Mouse (Mus musculus): ENCODE measurements around the gene Gba. TPM values are rescaled to one million over a fixed set of nuclear protein-coding genes. Genes with fewer than 3 reads are reported as not detected.

The Gba gene
- polyA plus RNA-seq, 1 experiment from 2014 or later, result 46.5 TPM

DNA sequence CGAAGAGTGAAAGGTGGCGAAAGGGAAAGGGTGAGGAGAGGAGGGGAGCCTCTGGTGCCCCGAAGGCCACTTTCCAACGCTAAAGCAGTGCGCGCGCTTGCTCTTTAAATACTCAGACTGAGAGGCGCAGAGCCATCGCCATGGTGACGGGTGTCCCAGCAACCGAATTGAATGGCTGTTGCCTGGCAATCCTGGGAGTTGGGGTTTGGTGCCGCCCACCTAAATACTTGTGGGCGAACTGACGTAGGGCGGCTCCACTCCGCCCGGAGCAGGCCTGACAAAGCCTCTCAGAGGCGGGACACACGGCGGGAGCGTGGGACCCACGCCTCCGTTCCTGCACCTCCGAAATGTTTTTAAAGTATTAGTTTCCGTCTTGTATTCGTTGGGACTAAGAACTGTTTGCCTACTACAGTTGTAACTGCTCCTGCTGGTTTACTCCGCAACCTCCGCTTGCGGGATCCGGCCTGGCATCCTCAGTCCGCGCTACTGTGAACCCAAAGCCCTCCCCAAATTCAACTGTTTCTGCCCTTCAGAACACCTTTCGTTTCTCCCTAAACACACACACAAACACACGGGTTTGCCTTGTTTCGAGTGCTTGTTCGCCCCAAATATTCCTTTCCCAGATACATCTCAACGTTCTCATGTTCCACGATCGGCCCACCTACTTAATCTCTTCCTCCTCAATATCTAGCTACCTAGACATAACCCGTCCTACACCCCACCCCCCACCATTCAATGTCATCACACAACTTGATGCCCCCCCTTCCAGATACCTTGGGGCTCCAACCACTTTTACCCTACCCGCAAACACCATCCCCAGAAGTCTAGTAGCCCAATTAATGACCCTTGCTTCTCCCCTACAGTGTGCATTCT, 24.8 kb downstream of the Gba start:
- Histone ChIP-seq H3K27me3 (ENCODE audit: control insufficient read depth, insufficient read depth, low read length) (no peaks in the 10 kb centered on the region), H3K4me1 (ENCODE audit: control insufficient read depth, insufficient read depth, low read length) (peaks cover 23% of the 10 kb centered on the region), H3K27ac (ENCODE audit: low read depth, low read length) (peak overlapping the region; percentile 79), H3K36me3 (ENCODE audit: control insufficient read depth, insufficient read depth, low read length) (peaks cover 7% of the 10 kb centered on the region), H3K4me2 (ENCODE audit: low read depth) (peak overlapping the region; percentile 80), H3K9ac (ENCODE audit: low read length) (peak overlapping the region; percentile 75), H3K9me3 (ENCODE audit: control insufficient read depth, low read length) (no peaks in the 10 kb centered on the region), H3K4me3 (ENCODE audit: low read depth, low read length) (peak overlapping the region; percentile 64)
- peak; percentile 96 for DNase-seq (ENCODE audit: low spot score)
- peak; percentile 72 for ATAC-seq (ENCODE audit: insufficient read depth, low FRiP score, low TSS enrichment)
- 2% methylated on average over 41 of the region's 41 CpGs for WGBS

DNA sequence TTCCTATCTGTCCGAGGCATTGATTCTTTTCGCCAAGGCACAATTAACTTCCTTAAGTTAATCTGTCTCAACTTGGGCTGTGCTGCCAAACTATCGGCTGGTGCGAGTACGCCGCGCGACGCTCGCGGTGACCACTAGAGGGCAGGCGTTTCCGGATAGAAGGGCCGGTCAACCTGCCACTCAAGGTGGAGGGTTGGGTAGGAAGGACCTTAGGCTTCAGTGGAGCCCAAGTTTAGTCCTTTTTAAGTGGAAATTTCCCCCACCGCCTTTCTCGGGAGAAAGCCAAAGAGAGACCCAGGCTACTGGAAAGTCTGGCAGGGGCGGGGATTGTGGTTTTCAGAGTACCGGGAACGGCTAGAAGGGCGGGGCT, 25.4 kb downstream of the Gba start:
- Histone ChIP-seq H3K9ac (ENCODE audit: low read length) (peak overlapping the region; percentile 19; the same call in 1 of the 2 replicates), H3K36me3 (ENCODE audit: control insufficient read depth, insufficient read depth, low read length) (peaks cover 3% of the 10 kb centered on the region; the same call in 1 of the 2 replicates), H3K27me3 (ENCODE audit: control insufficient read depth, insufficient read depth, low read length) (no peaks in the 10 kb centered on the region), H3K4me2 (ENCODE audit: low read depth) (peak overlapping the region; percentile 80), H3K9me3 (ENCODE audit: control insufficient read depth, low read length) (no peaks in the 10 kb centered on the region), H3K4me3 (ENCODE audit: low read depth, low read length) (peak overlapping the region; percentile 64), H3K4me1 (ENCODE audit: control insufficient read depth, insufficient read depth, low read length) (peaks cover 19% of the 10 kb centered on the region), H3K27ac (ENCODE audit: low read depth, low read length) (peak overlapping the region; percentile 65)
- WGBS, result under 1% methylated on average over 20 of the region's 20 CpGs
- ATAC-seq (ENCODE audit: insufficient read depth, low FRiP score, low TSS enrichment) (0 out of 2 replicates have a peak, but pooled peaks have one; percentile 5), DNase-seq (ENCODE audit: low spot score) (peak; percentile 91)

DNA sequence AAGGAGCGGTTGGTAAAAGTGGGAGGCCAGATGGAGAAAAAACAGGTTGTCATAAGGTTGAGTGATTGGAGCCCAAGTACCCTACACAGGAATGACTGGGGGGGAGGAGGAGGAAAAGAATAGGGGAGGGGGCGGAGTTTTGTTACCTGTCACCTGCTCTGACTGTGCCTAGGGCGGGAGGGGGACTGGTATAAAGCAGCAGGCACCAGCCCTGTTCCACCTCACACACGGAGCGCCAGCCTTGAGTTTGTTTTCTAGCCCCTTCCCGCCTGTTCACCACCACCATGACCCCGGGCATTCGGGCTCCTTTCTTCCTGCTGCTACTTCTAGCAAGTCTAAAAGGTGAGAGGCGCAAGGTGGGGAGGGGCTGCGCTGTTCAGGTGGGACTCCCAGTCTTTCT, 26.1 kb downstream of the Gba start, which contains the start of gene Muc1:
TSS of gene Muc1 (plus strand) at position 222 of the 400 bp plus-strand sequence.
- DNase-seq (ENCODE audit: low spot score), result no peak
- WGBS, result 33% methylated on average over 10 of the region's 10 CpGs
- Histone ChIP-seq H3K4me1 (ENCODE audit: control insufficient read depth, insufficient read depth, low read length) (peaks cover 18% of the 10 kb centered on the region), H3K27ac (ENCODE audit: low read depth, low read length) (peak within 1 kb of the TSS; percentile 65), H3K9me3 (ENCODE audit: control insufficient read depth, low read length) (no peaks in the 10 kb centered on the region), H3K27me3 (ENCODE audit: control insufficient read depth, insufficient read depth, low read length) (no peaks in the 10 kb centered on the region), H3K4me3 (ENCODE audit: low read depth, low read length) (peak within 1 kb of the TSS; percentile 64), H3K4me2 (ENCODE audit: low read depth) (peak within 1 kb of the TSS; percentile 80), H3K9ac (ENCODE audit: low read length) (peak within 1 kb of the TSS; percentile 44), H3K36me3 (ENCODE audit: control insufficient read depth, insufficient read depth, low read length) (no peaks in the 10 kb centered on the region; the same call in 1 of the 2 replicates)
- no peak for ATAC-seq (ENCODE audit: insufficient read depth, low FRiP score, low TSS enrichment)

DNA sequence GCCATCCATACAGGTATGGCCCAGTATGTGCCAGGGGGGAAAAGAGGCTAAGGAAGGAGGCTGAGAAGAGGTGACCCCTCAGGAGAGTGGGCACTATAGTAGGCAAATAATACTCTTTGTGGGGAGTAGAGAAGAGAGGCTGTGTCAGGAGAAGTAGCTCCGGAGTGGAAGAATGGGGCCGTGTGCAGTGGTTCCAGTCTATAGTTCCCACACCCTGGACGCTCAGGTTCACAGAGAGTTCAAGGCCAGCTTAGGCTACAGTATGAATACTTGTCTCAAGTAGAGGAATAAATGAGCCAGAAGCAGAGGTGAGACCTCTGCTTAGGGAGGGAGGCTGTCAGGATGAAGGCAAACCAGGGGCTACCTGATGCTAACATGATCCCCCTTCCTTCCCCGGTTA, 26.5 kb downstream of the Gba start:
- Histone ChIP-seq H3K36me3 (ENCODE audit: control insufficient read depth, insufficient read depth, low read length) (no peaks in the 10 kb centered on the region; the same call in 1 of the 2 replicates), H3K4me1 (ENCODE audit: control insufficient read depth, insufficient read depth, low read length) (peaks cover 14% of the 10 kb centered on the region), H3K27me3 (ENCODE audit: control insufficient read depth, insufficient read depth, low read length) (no peaks in the 10 kb centered on the region), H3K4me3 (ENCODE audit: low read depth, low read length) (no peak overlapping the region), H3K4me2 (ENCODE audit: low read depth) (no peak overlapping the region), H3K9me3 (ENCODE audit: control insufficient read depth, low read length) (no peaks in the 10 kb centered on the region), H3K27ac (ENCODE audit: low read depth, low read length) (no peak overlapping the region), H3K9ac (ENCODE audit: low read length) (no peak overlapping the region)
- ATAC-seq (ENCODE audit: insufficient read depth, low FRiP score, low TSS enrichment) (no peak), DNase-seq (ENCODE audit: low spot score) (no peak)
- 65% methylated on average over 4 of the region's 4 CpGs for whole genome bisulfite sequencing

DNA sequence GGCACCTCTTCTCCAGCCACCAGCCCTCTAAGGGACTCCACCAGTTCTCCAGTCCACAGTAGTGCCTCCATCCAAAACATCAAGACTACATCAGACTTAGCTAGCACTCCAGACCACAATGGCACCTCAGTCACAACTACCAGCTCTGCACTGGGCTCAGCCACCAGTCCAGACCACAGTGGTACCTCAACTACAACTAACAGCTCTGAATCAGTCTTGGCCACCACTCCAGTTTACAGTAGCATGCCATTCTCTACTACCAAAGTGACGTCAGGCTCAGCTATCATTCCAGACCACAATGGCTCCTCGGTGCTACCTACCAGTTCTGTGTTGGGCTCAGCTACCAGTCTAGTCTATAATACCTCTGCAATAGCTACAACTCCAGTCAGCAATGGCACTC, 27.8 kb downstream of the Gba start:
- no peak for DNase-seq (ENCODE audit: low spot score)
- no peak overlapping the region for H3K4me3 ChIP-seq (ENCODE audit: low read depth, low read length)
- no peak overlapping the region for H3K4me2 ChIP-seq (ENCODE audit: low read depth)
- no peak for ATAC-seq (ENCODE audit: insufficient read depth, low FRiP score, low TSS enrichment)
- H3K27ac ChIP-seq (ENCODE audit: low read depth, low read length), result no peak overlapping the region
- no peaks in the 10 kb centered on the region for H3K9me3 ChIP-seq (ENCODE audit: control insufficient read depth, low read length)
- H3K27me3 ChIP-seq (ENCODE audit: control insufficient read depth, insufficient read depth, low read length), result no peaks in the 10 kb centered on the region
- no peak overlapping the region for H3K9ac ChIP-seq (ENCODE audit: low read length)
- 89% methylated on average over 2 of the region's 2 CpGs for WGBS
- peaks cover 6% of the 10 kb centered on the region; the same call in 1 of the 2 replicates for H3K4me1 ChIP-seq (ENCODE audit: control insufficient read depth, insufficient read depth, low read length)
- H3K36me3 ChIP-seq (ENCODE audit: control insufficient read depth, insufficient read depth, low read length), result no peaks in the 10 kb centered on the region

DNA sequence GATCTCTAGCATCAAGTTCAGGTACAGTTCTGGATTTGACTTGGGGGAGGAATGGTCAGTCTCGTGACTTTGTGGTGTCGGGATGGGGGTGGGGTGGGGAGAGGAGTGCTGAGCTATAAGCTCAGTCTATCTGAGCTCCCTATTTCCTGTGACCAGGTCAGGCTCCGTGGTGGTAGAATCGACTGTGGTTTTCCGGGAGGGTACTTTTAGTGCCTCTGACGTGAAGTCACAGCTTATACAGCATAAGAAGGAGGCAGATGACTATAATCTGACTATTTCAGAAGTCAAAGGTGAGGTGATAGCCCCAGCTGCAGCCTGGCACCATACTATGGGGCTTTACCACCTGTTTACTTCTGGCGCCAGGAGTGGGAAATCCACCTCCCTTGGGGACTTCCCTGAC, 28.6 kb downstream of the Gba start:
- Histone ChIP-seq H3K9ac (ENCODE audit: low read length) (no peak overlapping the region), H3K27me3 (ENCODE audit: control insufficient read depth, insufficient read depth, low read length) (no peaks in the 10 kb centered on the region), H3K4me3 (ENCODE audit: low read depth, low read length) (no peak overlapping the region), H3K36me3 (ENCODE audit: control insufficient read depth, insufficient read depth, low read length) (no peaks in the 10 kb centered on the region; the same call in 1 of the 2 replicates), H3K4me2 (ENCODE audit: low read depth) (no peak overlapping the region), H3K9me3 (ENCODE audit: control insufficient read depth, low read length) (no peaks in the 10 kb centered on the region), H3K27ac (ENCODE audit: low read depth, low read length) (no peak overlapping the region), H3K4me1 (ENCODE audit: control insufficient read depth, insufficient read depth, low read length) (peaks cover 5% of the 10 kb centered on the region; the same call in 1 of the 2 replicates)
- no peak for DNase-seq (ENCODE audit: low spot score)
- 72% methylated on average over 7 of the region's 7 CpGs for WGBS
- no peak for ATAC-seq (ENCODE audit: insufficient read depth, low FRiP score, low TSS enrichment)

DNA sequence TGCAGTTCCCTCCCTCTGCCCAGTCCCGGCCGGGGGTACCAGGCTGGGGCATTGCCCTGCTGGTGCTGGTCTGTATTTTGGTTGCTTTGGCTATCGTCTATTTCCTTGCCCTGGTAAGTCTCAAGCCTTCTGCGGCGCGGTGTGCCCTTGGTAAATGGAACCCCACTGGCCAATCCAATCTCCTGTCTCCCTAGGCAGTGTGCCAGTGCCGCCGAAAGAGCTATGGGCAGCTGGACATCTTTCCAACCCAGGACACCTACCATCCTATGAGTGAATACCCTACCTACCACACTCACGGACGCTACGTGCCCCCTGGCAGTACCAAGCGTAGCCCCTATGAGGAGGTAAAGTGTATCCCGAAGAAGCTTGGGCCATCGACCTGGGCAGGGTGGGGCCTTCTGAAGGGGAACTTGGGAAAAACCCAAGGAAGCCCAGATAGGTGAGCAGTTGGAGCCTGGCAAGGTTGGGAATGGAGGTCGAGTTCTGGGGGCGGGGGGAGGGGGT, 29.1 kb downstream of the Gba start:
- peaks cover 5% of the 10 kb centered on the region; the same call in 1 of the 2 replicates for H3K4me1 ChIP-seq (ENCODE audit: control insufficient read depth, insufficient read depth, low read length)
- no peaks in the 10 kb centered on the region for H3K9me3 ChIP-seq (ENCODE audit: control insufficient read depth, low read length)
- H3K27ac ChIP-seq (ENCODE audit: low read depth, low read length), result no peak overlapping the region
- no peaks in the 10 kb centered on the region; the same call in 1 of the 2 replicates for H3K36me3 ChIP-seq (ENCODE audit: control insufficient read depth, insufficient read depth, low read length)
- H3K9ac ChIP-seq (ENCODE audit: low read length), result no peak overlapping the region
- no peaks in the 10 kb centered on the region for H3K27me3 ChIP-seq (ENCODE audit: control insufficient read depth, insufficient read depth, low read length)
- no peak for DNase-seq (ENCODE audit: low spot score)
- H3K4me2 ChIP-seq (ENCODE audit: low read depth), result no peak overlapping the region
- WGBS, result 77% methylated on average over 16 of the region's 16 CpGs
- ATAC-seq (ENCODE audit: insufficient read depth, low FRiP score, low TSS enrichment), result no peak
- no peak overlapping the region for H3K4me3 ChIP-seq (ENCODE audit: low read depth, low read length)

DNA sequence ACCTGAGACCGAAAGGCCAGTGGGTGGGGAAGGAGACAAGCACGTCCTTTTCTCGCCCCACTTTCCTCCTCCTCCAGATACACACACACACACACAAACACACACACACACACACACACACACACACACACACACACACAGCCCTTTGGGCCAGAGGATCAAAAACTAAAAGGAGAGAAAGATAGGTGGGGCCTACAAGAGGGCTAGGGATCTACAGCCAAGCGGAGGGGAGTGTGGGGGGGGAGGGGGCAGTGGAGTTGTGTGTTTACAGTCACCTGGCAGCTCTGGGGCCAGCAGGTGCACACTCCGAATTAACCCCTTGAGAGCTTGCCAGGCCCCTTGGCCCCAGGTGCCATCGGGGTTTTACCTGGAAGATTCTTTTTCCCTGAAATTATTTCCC, 29.9 kb downstream of the Gba start:
- Histone ChIP-seq H3K27me3 (ENCODE audit: control insufficient read depth, insufficient read depth, low read length) (no peaks in the 10 kb centered on the region), H3K36me3 (ENCODE audit: control insufficient read depth, insufficient read depth, low read length) (no peaks in the 10 kb centered on the region; the same call in 1 of the 2 replicates), H3K4me1 (ENCODE audit: control insufficient read depth, insufficient read depth, low read length) (peaks cover 5% of the 10 kb centered on the region; the same call in 1 of the 2 replicates), H3K9ac (ENCODE audit: low read length) (no peak overlapping the region), H3K9me3 (ENCODE audit: control insufficient read depth, low read length) (no peaks in the 10 kb centered on the region), H3K4me3 (ENCODE audit: low read depth, low read length) (no peak overlapping the region), H3K4me2 (ENCODE audit: low read depth) (no peak overlapping the region), H3K27ac (ENCODE audit: low read depth, low read length) (no peak overlapping the region)
- WGBS, result 72% methylated on average over 6 of the region's 6 CpGs
- no peak for ATAC-seq (ENCODE audit: insufficient read depth, low FRiP score, low TSS enrichment)
- no peak for DNase-seq (ENCODE audit: low spot score)

Measured in neural tube, embryonic 11.5 days (tissue).